Mouse (Mus musculus) liver, embryonic 11.5 days (tissue): ENCODE results near the gene Mafb. TPM values are rescaled to one million over a fixed set of nuclear protein-coding genes. Genes with fewer than 3 reads are reported as not detected.

Experiments
- ATAC-seq: fragments of 200-750 bp; cut with Nextera tagmentation; replicated peaks from 2 replicates; pipeline ENCODE4 v1.8.0; 2017; ENCODE audit warnings: moderate number of reproducible peaks, mild to moderate bottlenecking, moderate TSS enrichment, moderate library complexity; ENCODE audit not compliant: low FRiP score
- DNase-seq: peaks from one replicate; pipeline ENCODE4 v3.0.0-alpha.2; 2017; ENCODE audit warnings: low spot score
- H3K27ac ChIP-seq: fragments of 300-500 bp; sonication (generic); 2 replicates; pipeline ENCODE4 v1.5.1; 2014; ENCODE audit warnings: mild to moderate bottlenecking, low read depth, low read length, control low read depth
- H3K27me3 ChIP-seq: fragments of 300-500 bp; sonication (generic); replicated peaks from 2 replicates; pipeline ENCODE4 v1.6.1; 2014; ENCODE audit warnings: low read length, mixed read lengths; ENCODE audit not compliant: control insufficient read depth, insufficient read depth
- H3K36me3 ChIP-seq: fragments of 300-500 bp; sonication (generic); 2 replicates; pipeline ENCODE4 v1.6.1; 2014; ENCODE audit warnings: mild to moderate bottlenecking, low read length, moderate library complexity, mixed read lengths; ENCODE audit not compliant: control insufficient read depth, insufficient read depth
- H3K4me1 ChIP-seq: fragments of 300-500 bp; sonication (generic); replicated peaks from 2 replicates; pipeline ENCODE4 v1.6.1; 2014; ENCODE audit warnings: low read length, mixed read lengths; ENCODE audit not compliant: control insufficient read depth, insufficient read depth
- H3K4me2 ChIP-seq: fragments of 300-500 bp; sonication (generic); 2 replicates; pipeline ENCODE4 v1.6.1; 2014; ENCODE audit warnings: mild to moderate bottlenecking, control low read depth, moderate library complexity
- H3K4me3 ChIP-seq: fragments of 300-500 bp; sonication (generic); 2 replicates; pipeline ENCODE4 v1.5.1; 2014; ENCODE audit warnings: low read depth, low read length, control low read depth
- H3K9ac ChIP-seq: fragments of 300-500 bp; sonication (generic); 2 replicates; pipeline ENCODE4 v1.6.1; 2014; ENCODE audit warnings: low read depth, low read length, control low read depth
- H3K9me3 ChIP-seq: fragments of 300-500 bp; sonication (generic); 2 replicates; pipeline ENCODE4 v1.6.1; 2016; ENCODE audit warnings: low read length, inconsistent platforms, mixed read lengths; ENCODE audit not compliant: control insufficient read depth
- WGBS: fragments of 180-500 bp; shearing (Covaris S2); extraction: QIAGEN DNeasy Blood & Tissue Kit; methylation state at CpG from one replicate; pipeline ENCODE4 v1.1.7; 2014; 5-methylcytosine and 5-hydroxymethylcytosine counted together
- polyA plus RNA-seq: library from polyadenylated mRNA; unstranded; fragments of >200 nt; fragmentation: Nextera tagmentation; extraction: Ambion mirVana; gene quantifications from 2 replicates; pipeline ENCODE4 v1.2.1, GENCODE M21; 2014

The Mafb gene
- 4.5 and 5.0 TPM in 2 replicates for polyA plus RNA-seq

GRCm38 (mm10) chr2:160366980-160367338, at the start of gene Mafb:
Gene Mafb, minus strand, starts transcription at chr2:160367065.
- ATAC-seq = peak; percentile 84
- H3K9ac ChIP-seq = peak within 1 kb of the TSS; percentile 51
- WGBS = under 1% methylated on average over 37 of the region's 37 CpGs
- peak; percentile 86 for DNase-seq
- H3K4me3 ChIP-seq = peak within 1 kb of the TSS; percentile 57
- peaks cover 10% of the 10 kb centered on the region; the same call in 1 of the 2 replicates for H3K4me1 ChIP-seq
- peaks cover 97% of the 10 kb centered on the region for H3K27me3 ChIP-seq
- no peaks in the 10 kb centered on the region for H3K36me3 ChIP-seq
- H3K9me3 ChIP-seq = no peaks in the 10 kb centered on the region
- H3K27ac ChIP-seq = no peak within 1 kb of the TSS
- H3K4me2 ChIP-seq = peak within 1 kb of the TSS; percentile 90

GRCm38 (mm10) chr2:160415161-160415560, 48.3 kb upstream of the Mafb start:
- H3K27me3 ChIP-seq = no peaks in the 10 kb centered on the region
- H3K4me2 ChIP-seq = no peak overlapping the region
- WGBS = 74% methylated on average over 8 of the region's 8 CpGs
- H3K36me3 ChIP-seq = no peaks in the 10 kb centered on the region
- no peaks in the 10 kb centered on the region for H3K9me3 ChIP-seq
- no peak overlapping the region for H3K4me3 ChIP-seq
- DNase-seq (no peak), ATAC-seq (no peak)
- no peak overlapping the region for H3K27ac ChIP-seq
- H3K4me1 ChIP-seq = no peaks in the 10 kb centered on the region
- no peak overlapping the region for H3K9ac ChIP-seq

- no peak for DNase-seq
- no peak for ATAC-seq
- Histone ChIP-seq H3K9me3 (no peaks in the 10 kb centered on the region), H3K36me3 (no peaks in the 10 kb centered on the region), H3K27ac (no peak overlapping the region), H3K4me2 (no peak overlapping the region), H3K4me3 (no peak overlapping the region), H3K9ac (no peak overlapping the region), H3K4me1 (no peaks in the 10 kb centered on the region), H3K27me3 (no peaks in the 10 kb centered on the region)
- 86% methylated on average over 11 of the region's 11 CpGs for WGBS
Measured at GRCm38 (mm10) chr2:160414736-160415135, 47.9 kb upstream of the Mafb start.

DNA sequence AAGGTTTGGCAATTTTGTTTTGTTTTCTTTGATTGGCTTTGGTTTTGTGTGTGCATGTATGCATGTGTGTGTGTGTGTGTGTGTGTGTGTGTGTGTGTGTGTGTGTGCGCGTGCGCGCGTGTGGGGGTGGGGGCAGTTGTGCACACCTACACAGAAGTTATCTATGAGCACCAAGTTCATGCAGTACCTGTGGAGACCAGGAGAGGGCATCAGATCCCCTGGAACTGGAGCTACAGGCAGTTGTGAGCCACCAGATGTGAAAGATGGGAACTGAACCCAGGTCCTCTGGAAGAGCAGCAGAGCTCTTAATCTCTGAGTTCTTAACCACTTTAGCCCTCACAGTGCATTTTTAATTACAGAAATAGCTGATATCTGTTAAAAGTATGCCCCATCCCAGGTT, 47.1 kb upstream of the Mafb start:
- Histone ChIP-seq H3K27ac (no peak overlapping the region), H3K36me3 (no peaks in the 10 kb centered on the region), H3K9me3 (no peaks in the 10 kb centered on the region), H3K4me1 (no peaks in the 10 kb centered on the region), H3K4me2 (no peak overlapping the region), H3K4me3 (no peak overlapping the region), H3K27me3 (no peaks in the 10 kb centered on the region), H3K9ac (no peak overlapping the region)
- WGBS = 94% methylated on average over 5 of the region's 5 CpGs
- no peak for ATAC-seq
- no peak for DNase-seq

GRCm38 (mm10) chr2:160413055-160413454, 46.2 kb upstream of the Mafb start:
- DNase-seq (no peak), ATAC-seq (no peak; the same call in 1 of the 2 replicates)
- H3K4me3 ChIP-seq = no peak overlapping the region
- no peaks in the 10 kb centered on the region for H3K9me3 ChIP-seq
- no peak overlapping the region for H3K4me2 ChIP-seq
- no peaks in the 10 kb centered on the region for H3K36me3 ChIP-seq
- no peaks in the 10 kb centered on the region for H3K4me1 ChIP-seq
- H3K27ac ChIP-seq = no peak overlapping the region
- 65% methylated on average over 12 of the region's 12 CpGs for WGBS
- no peak overlapping the region for H3K9ac ChIP-seq
- no peaks in the 10 kb centered on the region for H3K27me3 ChIP-seq

GRCm38 (mm10) chr2:160411431-160411830, 44.6 kb upstream of the Mafb start:
- ATAC-seq = no peak
- Histone ChIP-seq H3K36me3 (no peaks in the 10 kb centered on the region), H3K9ac (no peak overlapping the region), H3K4me1 (no peaks in the 10 kb centered on the region), H3K27me3 (no peaks in the 10 kb centered on the region), H3K9me3 (no peaks in the 10 kb centered on the region), H3K27ac (no peak overlapping the region), H3K4me3 (no peak overlapping the region), H3K4me2 (no peak overlapping the region)
- WGBS = 66% methylated on average over 7 of the region's 7 CpGs
- no peak for DNase-seq

DNA sequence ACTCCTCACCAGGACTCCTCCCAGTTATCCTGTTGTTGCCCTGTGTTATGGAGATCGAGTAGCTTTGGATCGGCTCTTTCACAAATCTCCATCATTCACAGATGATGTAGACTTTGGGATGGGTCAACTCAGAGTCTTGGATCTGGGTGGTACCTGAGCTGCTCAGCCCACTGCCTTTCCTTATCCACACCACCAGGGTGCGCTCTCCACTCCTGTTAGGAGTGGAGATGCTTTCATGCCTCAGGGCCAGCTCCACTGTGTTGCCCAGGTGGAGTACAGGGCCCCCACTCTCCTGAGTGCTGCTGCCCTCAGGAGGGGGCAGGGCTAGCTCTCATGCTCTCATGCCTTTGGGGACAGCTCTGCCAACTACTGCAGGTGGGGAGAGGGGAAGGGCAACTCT, 40.9 kb upstream of the Mafb start:
- Histone ChIP-seq H3K9ac (no peak overlapping the region), H3K27ac (no peak overlapping the region), H3K4me3 (no peak overlapping the region), H3K4me2 (no peak overlapping the region), H3K4me1 (no peaks in the 10 kb centered on the region), H3K27me3 (no peaks in the 10 kb centered on the region), H3K9me3 (no peaks in the 10 kb centered on the region), H3K36me3 (no peaks in the 10 kb centered on the region)
- DNase-seq (no peak), ATAC-seq (peak; percentile 47; the same call in 1 of the 2 replicates)
- WGBS = 78% methylated on average over 3 of the region's 3 CpGs

GRCm38 (mm10) chr2:160397747-160398146, 30.9 kb upstream of the Mafb start:
- no peaks in the 10 kb centered on the region for H3K27me3 ChIP-seq
- no peak overlapping the region for H3K9ac ChIP-seq
- no peaks in the 10 kb centered on the region for H3K9me3 ChIP-seq
- DNase-seq (no peak), ATAC-seq (no peak)
- H3K4me1 ChIP-seq = no peaks in the 10 kb centered on the region
- H3K27ac ChIP-seq = no peak overlapping the region
- H3K36me3 ChIP-seq = no peaks in the 10 kb centered on the region
- 74% methylated on average over 12 of the region's 12 CpGs for WGBS
- H3K4me2 ChIP-seq = no peak overlapping the region
- H3K4me3 ChIP-seq = no peak overlapping the region

- ATAC-seq = no peak
- Histone ChIP-seq H3K4me2 (no peak overlapping the region), H3K9me3 (no peaks in the 10 kb centered on the region), H3K4me3 (no peak overlapping the region), H3K36me3 (no peaks in the 10 kb centered on the region), H3K27me3 (0 out of 2 replicates have a peak, but pooled peaks cover 2% of the 10 kb centered on the region), H3K4me1 (no peaks in the 10 kb centered on the region), H3K27ac (no peak overlapping the region), H3K9ac (no peak overlapping the region)
- 76% methylated on average over 7 of the region's 7 CpGs for WGBS
- DNase-seq = no peak
Measured at GRCm38 (mm10) chr2:160394735-160395134, 27.9 kb upstream of the Mafb start.
